Comparison of ENCODE assay signal across 8 mouse cellular contexts in genomic region chr9:56727703-56728684, GRCm38 (mm10).
DNase-seq lines count a peak whose midpoint lies in the region; ATAC-seq and TF ChIP-seq lines count a peak whose summit lies in the region.

No protein-coding gene starts in this region.

- no peak for TF ChIP-seq CTCF in heart, adult 2 months (IDR thresholded peaks at IDR 0.05)

- H3K79me2 ChIP-seq in heart, adult 2 months (replicated peaks; ENCODE audit: control insufficient read depth, insufficient read depth, low read length), result no peaks in the 10 kb centered on the region

- DNase-seq in heart, adult 2 months, result peak; percentile 61 to 69
- no peak for DNase-seq in heart, embryonic 10.5 days (ENCODE audit: low spot score)
- peak; percentile 34 to 65 for DNase-seq in adrenal gland, adult (ENCODE audit: inconsistent age in 2 of 2, low spot score in 1 of 2)
- peak; percentile 54 to 57 for DNase-seq in frontal cortex, postnatal 14 days (ENCODE audit: low spot score in 2 of 2)
- peak; percentile 28 for DNase-seq in kidney, postnatal 10 days
- no peak for DNase-seq in thymus, adult 18-20 months

- H3K36me3 ChIP-seq in heart, adult 2 months (ENCODE audit: control insufficient read depth, insufficient read depth, low read length), result no peaks in the 10 kb centered on the region
- no peaks in the 10 kb centered on the region for H3K36me3 ChIP-seq in heart, embryonic 10.5 days
- H3K36me3 ChIP-seq in neural tube, embryonic 14.5 days (ENCODE audit: control insufficient read depth, insufficient read depth, low read length), result no peaks in the 10 kb centered on the region

- no peak overlapping the region for H3K9ac ChIP-seq in heart, adult 2 months (ENCODE audit: low read depth, low read length)
- H3K9ac ChIP-seq in neural tube, embryonic 14.5 days (replicated peaks; ENCODE audit: low read depth, low read length), result 0 out of 2 replicates have a peak overlapping the region, but pooled peaks have one; percentile 16

- no peaks in the 10 kb centered on the region for H3K9me3 ChIP-seq in heart, embryonic 10.5 days
- H3K9me3 ChIP-seq in neural tube, embryonic 14.5 days (ENCODE audit: control insufficient read depth, low read length), result no peaks in the 10 kb centered on the region

- intact Hi-C loops in heart, adult 2 months (cut with DNase I), result loop anchor here (5.0 to 10.0 kb wide), 2 partner anchors 96 to 97 kb away; no protein-coding TSS in a partner anchor

- TF ChIP-seq POLR2A in heart, adult 2 months (IDR thresholded peaks at IDR 0.05; ENCODE audit: insufficient read depth, low read depth, low read length), result no peak

- peak; percentile 57 for ATAC-seq in neural tube, embryonic 14.5 days (ENCODE audit: low read depth)
- no peak for ATAC-seq in granulocyte monocyte progenitor cell, adult 5-6 weeks (replicated peaks; ENCODE audit: poor library complexity, severe bottlenecking)

- no peak overlapping the region for H3K4me2 ChIP-seq in neural tube, embryonic 14.5 days (ENCODE audit: low read depth, low read length)

- H3K27ac ChIP-seq in heart, adult 2 months, result no peak overlapping the region
- H3K27ac ChIP-seq in heart, embryonic 10.5 days, result no peak overlapping the region; the same call in 1 of the 2 replicates
- peak overlapping the region; percentile 78 for H3K27ac ChIP-seq in neural tube, embryonic 14.5 days (ENCODE audit: low read depth, low read length)

- TF ChIP-seq EP300 in heart, adult 2 months (IDR thresholded peaks at IDR 0.05; ENCODE audit: insufficient read depth, low read depth, low read length), result no peak

- no peaks in the 10 kb centered on the region for H3K27me3 ChIP-seq in heart, adult 2 months (ENCODE audit: control insufficient read depth, insufficient read depth, low read length)
- peaks cover 56% of the 10 kb centered on the region for H3K27me3 ChIP-seq in heart, embryonic 10.5 days (ENCODE audit: insufficient read depth, poor library complexity, severe bottlenecking)
- no peaks in the 10 kb centered on the region for H3K27me3 ChIP-seq in neural tube, embryonic 14.5 days (ENCODE audit: control insufficient read depth, insufficient read depth, low read length)

- no peaks in the 10 kb centered on the region for H3K4me1 ChIP-seq in heart, adult 2 months (ENCODE audit: control insufficient read depth, insufficient read depth, low read length)
- peaks cover 6% of the 10 kb centered on the region; the same call in 1 of the 2 replicates for H3K4me1 ChIP-seq in heart, embryonic 10.5 days
- peaks cover 12% of the 10 kb centered on the region for H3K4me1 ChIP-seq in neural tube, embryonic 14.5 days (ENCODE audit: control insufficient read depth, insufficient read depth, low read length)

- H3K4me3 ChIP-seq in heart, adult 2 months, result no peak overlapping the region
- no peak overlapping the region for H3K4me3 ChIP-seq in heart, embryonic 10.5 days
- no peak overlapping the region for H3K4me3 ChIP-seq in neural tube, embryonic 14.5 days (ENCODE audit: low read depth, low read length)

- 29% methylated on average over 15 of the region's 15 CpGs for WGBS in heart, adult 2 months
- WGBS in heart, embryonic 10.5 days, result 51% methylated on average over 15 of the region's 15 CpGs
- WGBS in neural tube, embryonic 14.5 days, result 22% methylated on average over 14 of the region's 15 CpGs

Comparison
In these comparisons a context has a peak if more than half of its experiments do, and no peak if none do; other contexts are left out.
1. DNase-seq: peak in heart, adult 2 months (2 of 2), adrenal gland, adult (2 of 2), frontal cortex, postnatal 14 days (2 of 2) and kidney, postnatal 10 days (single experiment); none in heart, embryonic 10.5 days (single experiment) and thymus, adult 18-20 months (0 of 2).